Mouse (Mus musculus): ENCODE measurements around the gene Gm17581.
"Not testable (repeated sequence)": the region's sequence is repeated elsewhere in the genome, so short reads cannot be mapped to it uniquely, and the experiment has no call there.

The Gm17581 gene

DNA sequence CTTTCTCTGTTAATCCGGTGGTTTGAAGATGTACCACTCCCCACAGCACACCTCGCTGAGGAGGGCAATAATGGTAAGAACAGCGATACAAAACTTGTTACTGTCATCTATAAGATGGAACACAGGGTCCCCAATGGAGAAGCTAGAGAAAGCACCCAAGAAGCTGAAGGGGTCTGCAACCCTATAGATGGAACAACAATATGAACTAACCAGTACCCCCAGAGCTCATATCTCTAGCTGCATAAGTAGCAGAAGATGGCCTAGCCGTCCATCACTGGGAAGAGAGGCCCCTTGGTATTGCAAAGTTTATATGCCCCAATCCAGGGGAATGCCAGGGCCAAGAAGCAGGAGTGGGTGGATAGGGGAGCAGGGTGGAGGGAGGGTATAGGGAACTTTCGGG lies at the start of gene Gm17581:
Gene Gm17581, minus strand, starts transcription at position 101 of the 400 bp plus-strand sequence.
- in situ Hi-C loops (cut with MboI) = not testable (repeated sequence)

DNA sequence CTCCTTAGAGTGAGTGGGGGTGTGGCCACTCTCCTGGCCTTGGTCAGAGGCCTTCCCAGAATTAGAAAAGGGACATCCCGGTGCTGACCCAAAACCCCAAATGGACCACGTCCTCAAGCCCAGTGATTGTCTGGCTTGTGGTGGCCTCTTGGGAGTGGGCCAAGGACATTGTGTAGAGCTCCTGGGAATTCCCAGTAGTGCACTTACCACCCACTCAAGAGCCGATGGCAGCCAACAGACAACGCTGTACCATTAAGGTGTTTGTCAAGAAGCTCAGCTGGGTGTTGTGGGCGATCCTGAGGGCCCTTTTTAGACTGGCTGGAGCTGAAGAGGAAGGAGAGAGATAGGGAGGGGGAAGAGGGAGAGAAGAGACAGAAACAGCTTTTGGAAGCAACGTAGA lies 48.9 kb upstream of the Gm17581 start:
- in situ Hi-C loops (cut with MboI) = no loop called here

DNA sequence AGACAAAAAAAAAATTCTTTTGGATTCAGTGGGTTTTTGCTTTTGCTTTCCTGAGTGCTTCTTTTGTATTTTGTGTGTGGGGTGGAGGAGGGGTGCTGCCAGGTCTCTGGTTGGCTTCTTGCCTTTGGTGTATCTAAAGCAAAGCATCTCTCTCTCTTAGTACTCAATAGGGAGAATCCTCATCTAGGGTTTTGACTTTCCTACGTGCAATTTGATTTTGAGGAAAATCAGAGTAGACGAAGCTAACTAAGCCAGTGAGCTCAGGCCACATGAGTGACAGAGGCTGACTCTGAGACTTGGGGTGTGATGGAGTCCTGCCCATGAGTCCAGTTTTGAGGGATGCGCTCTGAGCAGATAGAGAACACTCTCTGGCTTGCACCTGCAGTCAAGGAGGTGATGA lies 43.8 kb upstream of the Gm17581 start:
- in situ Hi-C loops (cut with MboI) = no loop called here

DNA sequence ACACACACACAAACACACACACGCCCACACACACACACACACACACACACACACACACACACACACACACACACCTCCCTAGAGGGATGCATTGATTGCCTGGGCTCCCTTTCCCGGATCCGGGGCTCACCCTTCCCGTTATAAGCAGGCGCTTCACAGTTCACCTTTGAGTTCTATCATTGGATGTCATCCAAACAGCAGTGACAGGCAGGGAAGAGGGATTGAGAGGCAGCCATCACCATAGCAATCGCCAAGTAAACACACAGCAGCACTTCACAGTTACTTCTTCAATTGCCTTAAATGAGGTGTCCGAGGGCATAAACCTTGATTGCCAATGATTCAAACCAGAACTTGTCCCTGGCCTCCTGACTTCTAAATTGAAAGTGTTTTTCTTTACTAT lies 43.4 kb upstream of the Gm17581 start:
- in situ Hi-C loops (cut with MboI) = no loop called here

DNA sequence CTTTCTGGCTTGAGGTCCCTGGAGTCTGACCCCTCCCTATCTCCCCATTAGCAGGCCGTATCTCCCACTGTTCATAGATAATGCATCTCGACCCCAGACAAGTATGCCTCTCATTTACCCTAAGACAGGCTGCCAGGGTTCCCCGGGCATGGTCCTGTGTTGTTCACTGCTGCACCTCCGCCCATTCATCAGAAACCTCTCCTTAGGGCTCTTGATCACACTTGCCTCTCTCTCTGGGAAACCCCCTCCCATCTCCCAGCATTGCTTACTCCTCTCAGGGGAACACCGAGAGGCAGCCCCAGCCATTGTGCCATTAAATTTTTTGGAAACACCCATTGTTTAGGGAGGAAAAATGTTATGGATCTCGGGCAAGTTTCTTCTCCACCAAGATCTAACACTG lies 42.3 kb upstream of the Gm17581 start:
- in situ Hi-C loops (cut with MboI) = no loop called here

DNA sequence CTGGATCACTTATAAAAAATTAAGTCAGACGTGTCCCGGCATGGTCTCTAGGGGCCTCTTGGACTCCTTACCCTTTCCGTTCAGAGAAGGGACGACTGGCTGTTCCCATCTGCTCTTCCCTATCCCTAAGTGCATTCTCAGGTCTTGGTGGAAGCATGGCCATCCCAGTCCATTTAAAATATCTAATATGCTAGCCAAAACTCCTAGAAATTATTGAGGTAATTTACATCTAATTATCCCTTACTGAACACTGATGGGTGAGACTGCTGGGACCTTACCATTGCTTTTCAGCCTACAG lies 42.0 kb upstream of the Gm17581 start:
- in situ Hi-C loops (cut with MboI) = no loop called here

DNA sequence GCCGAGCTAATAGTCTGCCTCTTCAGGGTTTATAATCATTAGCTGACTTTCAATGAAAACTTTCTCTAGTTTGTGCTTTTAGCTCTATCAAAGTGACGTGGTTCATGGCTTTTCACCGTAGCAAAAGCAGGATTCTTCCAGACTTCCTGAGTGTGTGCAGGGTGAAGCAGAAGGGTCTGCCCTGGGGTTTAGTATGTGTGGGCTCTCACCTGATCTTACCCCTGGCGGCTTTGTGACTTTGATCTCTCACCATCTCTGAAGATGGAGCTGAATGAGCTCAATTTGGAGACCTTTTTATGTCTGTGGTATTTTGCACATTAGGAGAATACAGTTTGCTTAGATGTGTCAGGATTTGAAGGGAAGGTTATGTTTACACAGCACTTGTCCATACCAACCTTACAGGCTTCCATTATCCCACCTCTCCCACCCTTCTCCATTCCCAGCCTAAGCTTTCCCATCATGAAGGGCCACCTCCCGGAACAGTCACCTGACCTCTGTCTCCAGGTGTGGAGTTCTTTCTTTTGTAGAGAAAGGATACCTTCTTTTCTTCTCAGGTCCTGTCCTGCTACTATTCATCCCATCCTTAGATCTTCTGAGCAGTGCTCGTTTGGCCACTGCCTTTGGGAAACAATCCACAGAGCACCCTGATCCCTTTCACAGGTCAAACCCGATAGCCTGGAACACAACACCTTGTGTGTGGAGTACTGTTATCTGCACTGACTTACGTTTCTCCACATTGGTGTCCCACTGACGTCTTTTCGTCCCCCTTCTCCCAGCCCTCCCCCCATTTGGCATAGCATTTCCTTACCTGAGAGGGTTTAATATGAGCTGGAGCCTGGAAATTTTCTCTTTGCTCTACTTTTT lies 41.4 kb upstream of the Gm17581 start:
- in situ Hi-C loops (cut with MboI) = no loop called here

DNA sequence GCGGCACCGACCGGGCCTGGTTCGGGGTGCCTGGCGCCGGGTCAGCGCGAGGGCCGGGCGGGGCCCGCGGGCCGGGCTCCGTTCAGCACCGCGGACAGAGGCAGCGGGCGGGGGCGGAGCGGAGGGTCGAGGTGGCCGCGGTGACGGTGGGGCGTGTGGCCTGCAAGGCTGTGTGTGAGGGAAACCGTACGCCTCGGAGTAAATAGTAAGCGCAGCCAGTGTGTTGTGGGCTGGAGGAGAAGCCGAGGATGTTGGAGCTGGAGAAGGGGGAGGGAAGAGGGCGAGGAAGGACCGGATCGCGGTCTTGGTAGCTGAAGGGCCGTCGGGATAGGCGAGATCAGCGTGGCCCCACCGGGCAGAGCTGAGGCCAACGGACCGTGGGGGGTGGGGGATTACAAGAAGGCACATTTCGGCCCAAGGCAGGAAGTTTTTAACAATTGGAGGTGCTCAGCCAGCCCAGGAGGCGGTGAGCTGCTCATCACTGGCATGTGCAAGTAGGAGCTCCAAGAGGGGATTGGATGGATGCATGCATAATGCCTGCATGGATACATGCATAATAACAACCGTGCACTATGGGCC lies 40.1 kb upstream of the Gm17581 start:
- in situ Hi-C loops (cut with MboI) = no loop called here

DNA sequence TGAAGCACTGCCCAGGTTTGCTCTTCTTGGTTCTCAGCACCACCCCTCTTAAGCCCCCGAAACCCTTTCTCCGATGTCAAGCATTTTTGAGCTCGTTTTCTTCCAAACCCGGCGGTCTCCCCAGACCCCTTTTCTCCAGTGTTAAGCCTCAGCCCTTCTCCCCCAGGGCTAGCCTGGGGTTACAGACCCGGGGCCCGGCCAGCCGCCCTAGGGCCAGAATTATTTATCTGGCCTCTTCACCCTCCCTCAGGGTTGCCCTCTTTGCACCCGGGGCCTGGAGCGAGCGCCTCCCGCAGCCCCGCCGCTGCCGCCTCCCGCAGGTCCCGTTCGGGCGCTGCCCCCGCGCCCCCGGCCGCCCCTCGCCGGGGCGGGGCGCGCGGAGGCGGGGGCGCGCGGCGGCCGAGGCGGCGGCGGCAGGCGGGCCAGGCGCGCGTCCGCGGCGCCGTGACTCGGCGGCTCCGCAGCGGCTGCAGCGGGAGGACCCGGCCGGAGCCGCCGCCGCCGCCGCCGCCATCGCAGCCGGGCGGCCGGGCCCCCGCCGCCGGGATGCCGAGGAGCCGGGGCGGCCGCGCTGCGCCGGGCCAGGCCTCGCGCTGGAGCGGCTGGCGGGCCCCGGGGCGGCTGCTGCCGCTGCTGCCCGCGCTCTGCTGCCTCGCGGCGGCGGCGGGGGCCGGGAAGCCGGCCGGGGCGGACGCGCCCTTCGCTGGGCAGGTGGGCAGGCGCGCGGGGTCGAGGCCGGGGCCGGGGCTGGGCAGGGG lies 39.4 kb upstream of the Gm17581 start, which contains the start of gene Mmp24:
Gene Mmp24, plus strand, starts transcription at position 416 of the 758 bp plus-strand sequence.
- in situ Hi-C loops (cut with MboI) = loop anchor here (25.0 kb wide), 2 partner anchors 113 to 263 kb away; partner anchors contain the start of genes Acss2 and Ggt7

DNA sequence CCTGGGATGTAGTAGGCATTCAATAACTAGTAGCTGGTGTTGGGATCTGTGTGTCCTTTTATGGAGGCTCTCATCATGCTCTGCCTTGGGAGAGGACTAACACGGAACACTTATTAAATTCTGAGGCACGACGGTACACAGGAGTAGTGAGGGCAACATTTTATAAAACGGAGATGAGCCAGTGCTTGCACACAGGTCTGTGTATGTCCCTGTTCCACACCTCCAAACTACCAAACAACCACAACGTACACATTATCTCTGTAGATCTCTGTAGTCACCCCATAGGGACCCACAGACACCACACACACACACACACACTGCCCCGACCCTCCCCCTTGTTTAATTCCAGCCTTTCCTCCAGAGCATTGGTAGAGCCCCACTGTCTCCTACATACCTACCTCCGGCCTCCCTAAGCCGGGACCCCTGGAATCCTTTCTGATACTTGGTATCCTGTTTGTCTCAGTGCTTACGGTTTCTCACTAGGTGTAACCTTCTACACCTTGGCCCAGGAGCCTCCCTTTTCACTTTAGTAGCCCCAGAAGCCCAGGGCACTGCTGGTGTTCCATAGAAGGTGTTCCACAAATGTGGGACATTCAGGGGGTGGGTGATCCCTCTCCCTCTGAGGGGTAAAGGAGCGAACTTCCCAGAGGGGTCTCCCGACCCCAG lies 38.7 kb upstream of the Gm17581 start:
- in situ Hi-C loops (cut with MboI) = loop anchor here (25.0 kb wide), 2 partner anchors 112 to 262 kb away; partner anchors contain the start of genes Acss2 and Ggt7

DNA sequence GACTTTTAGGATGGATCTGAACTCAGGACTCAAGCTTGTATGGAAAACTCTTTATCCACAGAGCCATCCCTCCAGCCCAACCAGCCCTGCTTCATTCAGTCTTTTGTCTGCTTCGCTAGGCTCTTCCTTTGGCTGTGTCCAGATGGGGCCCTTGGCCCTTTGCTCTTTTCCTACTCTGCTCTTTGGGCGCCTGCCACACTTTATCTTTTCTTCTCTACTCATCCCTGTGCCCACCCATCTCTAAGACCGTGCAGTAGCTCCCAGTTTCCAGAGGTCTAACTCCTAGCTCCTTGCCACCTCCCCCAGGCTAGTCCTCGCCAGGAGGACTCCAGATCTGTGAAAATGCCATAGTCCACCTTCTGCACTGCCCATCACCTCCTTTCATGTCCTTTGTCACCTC lies 38.0 kb upstream of the Gm17581 start:
- in situ Hi-C loops (cut with MboI) = loop anchor here (25.0 kb wide), 2 partner anchors 111 to 261 kb away; partner anchors contain the start of genes Acss2 and Ggt7

DNA sequence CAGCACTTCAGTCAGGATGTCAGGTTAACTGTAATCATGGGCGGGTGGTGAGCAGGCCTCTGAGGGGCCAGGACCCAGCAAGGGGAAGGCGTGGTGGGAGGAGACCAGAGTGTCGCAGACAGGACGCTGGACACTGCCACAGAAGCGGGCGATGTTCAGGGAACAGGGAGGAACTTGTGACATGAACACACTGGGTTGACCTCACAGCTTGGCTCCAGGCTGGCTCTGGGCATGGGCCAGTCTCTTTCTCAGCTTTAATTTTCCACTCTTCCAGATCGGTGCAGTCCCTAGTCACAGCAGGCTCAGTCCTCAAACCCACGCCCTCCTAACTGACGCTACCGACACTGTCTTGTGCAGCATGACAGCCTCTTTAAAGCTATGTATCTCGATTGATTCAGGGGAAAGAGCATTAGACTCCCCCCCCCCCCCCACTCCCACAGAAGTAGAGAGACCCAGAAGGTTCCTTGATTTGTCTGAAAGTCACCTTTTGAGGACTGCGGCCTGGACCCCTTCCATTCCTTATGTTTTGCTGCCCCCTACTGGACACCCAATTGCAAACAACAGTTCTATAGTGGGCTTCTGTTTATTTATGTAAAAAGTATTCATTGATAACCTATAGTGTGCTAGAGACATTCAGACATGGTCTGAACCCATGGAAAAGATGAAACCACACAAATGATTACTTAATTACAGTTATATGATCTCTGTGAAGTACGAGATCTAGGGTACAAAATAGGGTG lies 29.2 kb upstream of the Gm17581 start:
- in situ Hi-C loops (cut with MboI) = loop anchor here (25.0 kb wide), 2 partner anchors 103 to 253 kb away; partner anchors contain the start of genes Acss2 and Ggt7

DNA sequence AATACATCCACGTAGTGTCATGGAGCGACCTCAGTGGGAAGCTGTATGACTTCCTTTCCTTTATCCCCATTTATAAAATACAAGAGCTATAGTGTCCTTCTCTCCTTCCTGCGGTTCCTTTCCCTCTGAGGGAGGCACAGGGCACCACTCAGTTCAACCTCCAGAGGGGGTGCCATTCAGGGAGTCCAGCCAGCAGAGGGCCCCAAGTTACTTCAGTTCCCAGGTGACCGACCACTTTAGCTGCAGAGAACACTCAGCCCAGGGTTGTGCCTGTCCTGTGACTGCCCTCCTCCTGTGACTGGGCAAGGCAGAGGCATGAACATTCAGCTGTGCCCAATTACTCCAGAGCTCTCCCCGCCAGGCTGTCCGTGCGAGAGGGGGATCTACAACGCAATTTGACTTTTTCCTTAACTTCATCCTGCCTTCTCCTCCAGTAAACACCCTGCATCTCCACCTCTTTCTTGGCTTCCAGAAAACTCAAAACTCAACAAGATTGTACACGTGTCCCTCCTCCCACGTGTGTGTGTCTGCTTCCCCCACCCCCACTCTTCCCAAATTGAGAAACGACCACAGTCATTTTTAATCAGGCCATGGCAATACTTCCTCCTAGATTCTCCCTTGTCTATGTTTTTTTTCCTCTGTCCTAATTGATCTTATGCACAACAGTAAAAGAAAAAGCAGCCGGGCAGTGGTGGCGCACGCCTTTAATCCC lies 21.3 kb upstream of the Gm17581 start:
- in situ Hi-C loops (cut with MboI) = loop anchor here (25.0 kb wide), 2 partner anchors 95 to 245 kb away; partner anchors contain the start of genes Acss2 and Ggt7

DNA sequence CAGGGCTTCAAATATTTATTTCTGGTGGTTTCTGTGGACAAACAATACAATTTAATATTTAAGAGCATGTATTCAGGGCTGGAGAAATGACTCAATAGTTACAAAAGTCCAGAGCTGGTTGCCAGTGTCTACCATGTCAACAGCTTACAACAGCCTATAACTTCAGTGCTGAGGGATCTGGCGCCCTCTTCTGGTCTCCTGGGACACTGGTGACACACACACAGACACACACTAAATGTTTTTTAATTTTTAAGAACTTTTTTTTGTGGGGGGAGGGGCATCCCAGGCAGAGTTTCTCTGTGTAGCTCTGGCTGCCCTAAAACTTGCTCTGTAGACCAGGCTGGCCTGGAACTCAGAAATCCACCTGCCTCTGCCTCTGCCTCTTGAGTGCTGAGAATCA lies 20.1 kb upstream of the Gm17581 start:
- in situ Hi-C loops (cut with MboI) = loop anchor here (25.0 kb wide), 2 partner anchors 93 to 243 kb away; partner anchors contain the start of genes Acss2 and Ggt7

DNA sequence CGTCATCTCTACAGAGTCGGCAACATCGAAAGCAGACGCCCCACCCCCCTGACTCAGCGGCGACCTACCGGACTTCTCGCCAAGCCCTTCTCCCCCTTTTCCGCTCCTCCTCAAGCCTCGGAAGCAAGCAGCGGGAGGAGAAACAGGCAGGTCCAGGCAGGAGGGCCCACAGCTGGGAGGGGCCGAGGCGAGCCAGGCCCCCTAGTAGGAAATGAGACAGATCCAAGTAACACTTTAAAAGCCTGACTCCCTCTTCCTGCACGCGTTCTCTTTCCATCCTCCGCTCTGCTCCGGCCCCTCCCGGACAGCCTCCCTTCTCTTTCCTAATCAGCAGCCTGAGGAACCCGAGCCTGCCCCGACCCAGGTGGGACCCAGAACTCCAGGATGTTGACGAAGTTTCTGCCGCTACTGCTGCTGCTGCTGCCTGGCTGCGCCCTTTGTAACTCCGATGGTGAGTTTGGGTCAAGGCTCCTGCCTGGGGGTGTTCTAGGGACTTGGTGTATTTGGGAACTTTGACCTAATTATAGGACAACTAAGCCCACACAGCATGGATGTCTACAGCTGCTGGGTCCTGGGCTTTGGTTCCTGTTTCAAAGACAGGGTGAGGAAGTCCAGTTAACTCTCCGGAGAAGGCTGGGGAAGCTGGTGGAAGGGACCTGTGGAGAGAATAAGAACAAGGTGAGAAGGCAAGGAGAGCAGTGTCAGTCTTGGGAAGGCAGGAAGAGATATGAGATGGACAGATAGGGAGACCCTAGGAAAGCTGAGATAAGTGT lies 15.5 kb upstream of the Gm17581 start, which contains the start of gene Procr:
Gene Procr, plus strand, starts transcription at position 104 of the 773 bp plus-strand sequence.
- in situ Hi-C loops (cut with MboI) = loop anchor here (25.0 kb wide), 2 partner anchors 89 to 239 kb away; partner anchors contain the start of genes Acss2 and Ggt7

DNA sequence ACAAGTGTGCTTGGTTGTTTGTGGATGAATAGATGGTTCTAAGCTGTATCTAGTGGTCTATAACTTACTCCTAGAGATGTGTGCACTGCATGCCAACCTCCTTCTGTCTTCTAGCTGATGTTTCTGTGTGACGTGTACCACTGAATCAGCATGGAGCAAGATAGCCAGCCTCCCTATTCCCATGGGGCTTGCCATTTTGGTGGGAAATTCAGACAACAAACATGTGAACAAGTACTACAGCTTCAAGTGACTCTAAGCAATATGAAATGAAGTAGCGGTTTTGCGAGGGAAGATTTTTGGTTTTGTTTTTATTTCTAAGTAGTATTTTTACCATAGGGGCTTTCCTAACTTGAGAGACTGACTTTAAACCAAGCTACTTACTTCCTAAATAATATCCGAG lies 13.7 kb upstream of the Gm17581 start:
- in situ Hi-C loops (cut with MboI) = no loop called here

DNA sequence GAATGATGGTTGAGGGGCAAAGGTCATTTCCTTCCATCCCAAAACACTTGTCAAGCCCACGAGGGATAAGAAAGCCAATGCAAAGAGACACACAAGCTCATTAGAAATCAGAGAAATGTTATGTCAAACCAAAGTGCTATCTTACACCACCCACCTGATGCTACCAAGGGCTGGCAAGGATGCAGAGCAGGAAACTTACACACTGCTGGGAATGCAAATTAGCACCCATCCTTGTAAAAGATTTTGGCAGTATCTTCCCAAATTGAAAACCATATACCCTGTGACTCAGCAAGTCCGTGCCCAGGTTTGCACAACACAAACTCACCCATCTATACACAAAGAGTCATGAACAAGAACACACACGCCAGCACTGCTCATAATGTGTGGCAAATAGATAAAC lies 9.8 kb upstream of the Gm17581 start:
- in situ Hi-C loops (cut with MboI) = no loop called here

DNA sequence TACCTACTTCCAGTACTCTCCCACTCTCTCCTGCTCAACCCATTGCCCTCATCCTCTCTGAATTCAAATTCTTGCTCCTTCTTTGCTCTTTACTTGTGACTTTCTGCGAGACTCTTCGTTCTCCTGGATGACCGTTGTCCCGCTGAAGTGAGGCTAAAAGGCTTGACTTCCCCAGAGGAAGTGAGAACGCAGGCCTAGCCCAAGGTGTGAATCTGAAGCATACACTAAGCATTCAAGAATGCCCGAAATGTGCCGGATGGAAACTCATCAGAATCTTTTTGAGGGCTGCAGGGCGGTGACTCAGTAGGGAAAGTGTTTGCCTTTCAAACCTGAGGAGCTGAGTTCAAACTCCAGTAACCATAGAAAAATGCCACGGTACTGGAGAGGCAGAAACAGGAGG lies 7.7 kb upstream of the Gm17581 start:
- in situ Hi-C loops (cut with MboI) = no loop called here

DNA sequence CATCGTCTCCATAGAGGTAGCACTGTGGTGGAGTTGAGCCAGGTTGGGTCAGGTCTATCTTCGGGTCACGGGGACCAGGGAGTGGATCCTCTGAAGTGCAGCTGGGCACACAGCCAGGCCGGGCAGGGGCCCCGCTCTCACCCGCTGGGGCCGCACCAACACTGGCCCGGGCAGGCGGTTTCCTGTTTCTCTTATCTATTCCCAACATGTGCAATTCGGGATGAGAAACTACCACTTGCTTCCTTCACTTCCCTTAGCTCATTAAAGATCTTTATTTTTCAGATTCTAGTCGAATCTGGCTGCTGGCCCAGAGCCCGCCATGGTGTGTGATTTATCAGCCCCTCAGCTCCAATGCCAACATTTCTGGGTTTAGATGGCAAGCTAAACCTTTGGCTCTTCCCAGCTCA lies 7.3 kb upstream of the Gm17581 start:
- in situ Hi-C loops (cut with MboI) = no loop called here
